ENCODE assay signal across 27 mouse cellular contexts in the genomic region with DNA sequence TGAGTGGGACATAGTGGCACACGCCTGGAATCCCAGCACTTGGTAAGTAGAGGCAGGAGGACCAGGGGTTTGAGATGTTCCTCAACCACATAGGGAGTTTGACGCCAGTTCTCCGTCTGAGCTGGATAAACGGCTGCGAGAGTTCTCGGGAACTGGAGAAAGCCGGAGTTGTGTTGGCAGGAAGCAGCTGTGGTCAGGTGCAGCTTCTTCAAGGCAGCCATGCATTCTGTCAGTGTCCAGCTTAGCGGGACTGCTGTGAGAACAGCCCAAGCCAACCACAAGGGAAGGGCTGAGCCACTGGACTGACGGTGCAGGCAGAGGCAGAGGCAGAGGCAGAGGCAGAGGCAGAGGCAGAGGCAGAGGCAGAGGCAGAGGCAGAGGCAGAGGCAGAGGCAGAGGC. TPM values are rescaled to one million over a fixed set of nuclear protein-coding genes. Genes with fewer than 3 reads are reported as not detected.
A peak's percentile ranks its signal among the peaks of the same experiment; 100 is the strongest.
DNase-seq lines count a peak whose midpoint lies in the region; ATAC-seq and TF ChIP-seq lines count a peak whose summit lies in the region.
"Had no signal": no experiment of that assay in that cellular context is flagged by ENCODE, and none has a peak within 500 bp of the region (broad histone marks: within the 10 kb centered on the region; RNA-seq: fewer than 3 reads in every experiment).

No protein-coding gene starts in this region.

- no peak overlapping the region for H3K9ac ChIP-seq in forebrain, embryonic 11.5 days (ENCODE audit: low read length)
- no peak overlapping the region for H3K9ac ChIP-seq in forebrain, embryonic 15.5 days (replicated peaks)
- H3K9ac ChIP-seq in liver, postnatal 0 days (replicated peaks), result no peak overlapping the region
- H3K9ac ChIP-seq: embryonic facial prominence, embryonic 12.5 days; embryonic facial prominence, embryonic 15.5 days; forebrain, embryonic 12.5 days; heart, embryonic 12.5 days; heart, embryonic 15.5 days; hindbrain, embryonic 12.5 days; hindbrain, embryonic 15.5 days had no signal

- H3K9me3 ChIP-seq in forebrain, embryonic 11.5 days (ENCODE audit: control insufficient read depth, low read length), result no peaks in the 10 kb centered on the region
- no peaks in the 10 kb centered on the region for H3K9me3 ChIP-seq in forebrain, embryonic 15.5 days
- H3K9me3 ChIP-seq in liver, postnatal 0 days (ENCODE audit: low read length), result no peaks in the 10 kb centered on the region
- H3K9me3 ChIP-seq: embryonic facial prominence, embryonic 12.5 days; embryonic facial prominence, embryonic 15.5 days; forebrain, embryonic 12.5 days; heart, embryonic 12.5 days; heart, embryonic 15.5 days; hindbrain, embryonic 12.5 days; hindbrain, embryonic 15.5 days had no signal

- no peak overlapping the region for H3K4me3 ChIP-seq in forebrain, embryonic 11.5 days (ENCODE audit: low read depth, low read length)
- H3K4me3 ChIP-seq in forebrain, embryonic 15.5 days, result no peak overlapping the region
- no peak overlapping the region for H3K4me3 ChIP-seq in liver, postnatal 0 days (ENCODE audit: low read depth, low read length)
- H3K4me3 ChIP-seq: embryonic facial prominence, embryonic 12.5 days; embryonic facial prominence, embryonic 15.5 days; forebrain, embryonic 12.5 days; heart, embryonic 12.5 days; heart, embryonic 15.5 days; hindbrain, embryonic 12.5 days; hindbrain, embryonic 15.5 days had no signal

- TF ChIP-seq EP300 in liver, postnatal 0 days (IDR thresholded peaks at IDR 0.05; ENCODE audit: low read depth), result no peak

- H3K4me1 ChIP-seq in forebrain, embryonic 11.5 days (replicated peaks; ENCODE audit: control insufficient read depth, insufficient read depth, low read length), result no peaks in the 10 kb centered on the region
- no peaks in the 10 kb centered on the region for H3K4me1 ChIP-seq in forebrain, embryonic 15.5 days
- H3K4me1 ChIP-seq in liver, postnatal 0 days (ENCODE audit: insufficient read depth), result peaks cover 24% of the 10 kb centered on the region
- H3K4me1 ChIP-seq: embryonic facial prominence, embryonic 12.5 days; embryonic facial prominence, embryonic 15.5 days; forebrain, embryonic 12.5 days; hindbrain, embryonic 12.5 days; hindbrain, embryonic 15.5 days had no signal

- no peak for TF ChIP-seq CTCF in liver, postnatal 0 days (IDR thresholded peaks at IDR 0.05; ENCODE audit: low read depth)

- H3K27me3 ChIP-seq in forebrain, embryonic 11.5 days (ENCODE audit: control insufficient read depth, insufficient read depth, low read length), result no peaks in the 10 kb centered on the region
- H3K27me3 ChIP-seq in forebrain, embryonic 15.5 days, result no peaks in the 10 kb centered on the region
- no peaks in the 10 kb centered on the region for H3K27me3 ChIP-seq in liver, postnatal 0 days (ENCODE audit: insufficient read depth, low read length)
- H3K27me3 ChIP-seq: CH12.LX; embryonic facial prominence, embryonic 12.5 days; embryonic facial prominence, embryonic 15.5 days; forebrain, embryonic 12.5 days; heart, embryonic 12.5 days; heart, embryonic 15.5 days; hindbrain, embryonic 12.5 days; hindbrain, embryonic 15.5 days had no signal

- no peak for ATAC-seq in forebrain, embryonic 11.5 days (replicated peaks; ENCODE audit: low FRiP score)
- no peak for ATAC-seq in forebrain, embryonic 15.5 days (replicated peaks)
- ATAC-seq in liver, postnatal 0 days, result no peak
- ATAC-seq: forebrain, embryonic 16.5 days; Patski had no signal

- WGBS in forebrain, embryonic 11.5 days, result 88% methylated on average over 9 of the region's 9 CpGs
- WGBS in forebrain, embryonic 15.5 days, result 87% methylated on average over 9 of the region's 9 CpGs
- WGBS in liver, postnatal 0 days (ENCODE audit: insufficient replicate concordance), result 74% methylated on average over 9 of the region's 9 CpGs

- H3K27ac ChIP-seq in forebrain, embryonic 11.5 days (ENCODE audit: low read depth, low read length), result no peak overlapping the region
- no peak overlapping the region for H3K27ac ChIP-seq in forebrain, embryonic 15.5 days (replicated peaks)
- no peak overlapping the region for H3K27ac ChIP-seq in liver, postnatal 0 days (ENCODE audit: low read depth)
- H3K27ac ChIP-seq: embryonic facial prominence, embryonic 12.5 days; embryonic facial prominence, embryonic 15.5 days; forebrain, embryonic 12.5 days; heart, embryonic 15.5 days; hindbrain, embryonic 12.5 days; hindbrain, embryonic 15.5 days had no signal

- DNase-seq in forebrain, embryonic 11.5 days (ENCODE audit: low spot score), result peak; percentile 37
- DNase-seq in liver, postnatal 0 days, result peak; percentile 10
- DNase-seq in liver (no peak), 416B (ENCODE audit: low read depth) (peak; percentile 67)
- DNase-seq in ovary, postnatal 10 days (ENCODE audit: low spot score), result no peak
- DNase-seq: adrenal gland, adult 2 months; adrenal gland, postnatal 14 days; B cell, adult 2 months; cerebellum, adult 11 months; cerebellum, adult 2 months; cerebellum, adult 9-11 months; cerebellum, postnatal 25 days; gastrocnemius, postnatal 10 days; gastrocnemius, postnatal 36 days; heart, postnatal 10 days had no signal

- no peaks in the 10 kb centered on the region for H3K36me3 ChIP-seq in forebrain, embryonic 11.5 days (ENCODE audit: control insufficient read depth, insufficient read depth, low read length)
- no peaks in the 10 kb centered on the region for H3K36me3 ChIP-seq in forebrain, embryonic 15.5 days
- no peaks in the 10 kb centered on the region for H3K36me3 ChIP-seq in liver, postnatal 0 days (replicated peaks; ENCODE audit: insufficient read depth, low read length)
- H3K36me3 ChIP-seq: embryonic facial prominence, embryonic 12.5 days; embryonic facial prominence, embryonic 15.5 days; forebrain, embryonic 12.5 days; heart, embryonic 12.5 days; heart, embryonic 15.5 days; hindbrain, embryonic 12.5 days; hindbrain, embryonic 15.5 days had no signal

- H3K4me2 ChIP-seq in forebrain, embryonic 11.5 days (ENCODE audit: low read depth, low read length, severe bottlenecking), result no peak overlapping the region
- no peak overlapping the region for H3K4me2 ChIP-seq in forebrain, embryonic 15.5 days (replicated peaks)
- H3K4me2 ChIP-seq in liver, postnatal 0 days (ENCODE audit: low read depth, low read length), result no peak overlapping the region
- H3K4me2 ChIP-seq: embryonic facial prominence, embryonic 12.5 days; embryonic facial prominence, embryonic 15.5 days; forebrain, embryonic 12.5 days; heart, embryonic 12.5 days; heart, embryonic 15.5 days; hindbrain, embryonic 12.5 days; hindbrain, embryonic 15.5 days had no signal

RNA-seq across cellular contexts. Expression of gene Gp9, which starts 3.0 kb away (rescaled TPM):
- polyA plus RNA-seq in forebrain, embryonic 11.5 days (2014; fragmentation: Nextera tagmentation; extraction: Ambion mirVana), result 2.5 and 2.8 TPM in 2 replicates
- 0.46 and 0.65 TPM in 2 replicates for polyA plus RNA-seq in forebrain, embryonic 15.5 days (2015; fragmentation: Nextera tagmentation; extraction: Ambion mirVana)
- polyA plus RNA-seq in liver, postnatal 0 days (2015; fragmentation: Nextera tagmentation; extraction: Ambion mirVana), result 36.5 and 38.0 TPM in 2 replicates
- polyA plus RNA-seq: Patski had no signal

RNA-seq across cellular contexts. Expression of gene Rab43, which starts 37.1 kb away (rescaled TPM):
- polyA plus RNA-seq in forebrain, embryonic 11.5 days (2014; fragmentation: Nextera tagmentation; extraction: Ambion mirVana), result 9.4 and 9.7 TPM in 2 replicates
- polyA plus RNA-seq in forebrain, embryonic 15.5 days (2015; fragmentation: Nextera tagmentation; extraction: Ambion mirVana), result 6.9 and 8.0 TPM in 2 replicates
- 44.4 and 45.4 TPM in 2 replicates for polyA plus RNA-seq in liver, postnatal 0 days (2015; fragmentation: Nextera tagmentation; extraction: Ambion mirVana)

RNA-seq across cellular contexts. Expression of gene Efcc1, which starts 44.2 kb away (rescaled TPM):
- 1.5 TPM in 2 replicates for polyA plus RNA-seq in forebrain, embryonic 11.5 days (2014; fragmentation: Nextera tagmentation; extraction: Ambion mirVana)
- polyA plus RNA-seq in forebrain, embryonic 15.5 days (2015; fragmentation: Nextera tagmentation; extraction: Ambion mirVana), result 2.0 TPM in 2 replicates
- polyA plus RNA-seq in liver, postnatal 0 days (2015; fragmentation: Nextera tagmentation; extraction: Ambion mirVana), result 0.39 and 0.42 TPM in 2 replicates
- polyA plus RNA-seq: G1E had no signal

Comparison
In these comparisons a context has a peak if more than half of its experiments do, and no peak if none do; other contexts are left out.
1. DNase-seq: peak in forebrain, embryonic 11.5 days (single experiment), liver, postnatal 0 days (single experiment) and 416B (single experiment); none in liver (single experiment) and ovary, postnatal 10 days (single experiment).